Mouse (Mus musculus) intestine, embryonic 16.5 days (tissue): Measurements from ENCODE around the gene D930020B18Rik. TPM values are rescaled to one million over a fixed set of nuclear protein-coding genes. Genes with fewer than 3 reads are reported as not detected.

Experiments used
- ATAC-seq: fragments of 200-750 bp; cut with Nextera tagmentation; 2 replicates; pipeline ENCODE4 v1.8.0; 2017; ENCODE audit warnings: moderate TSS enrichment, moderate library complexity
- H3K27ac ChIP-seq: fragments of 300-500 bp; sonication (generic); 2 replicates; pipeline ENCODE4 v1.5.1; 2014; ENCODE audit warnings: mild to moderate bottlenecking, low read length
- H3K27me3 ChIP-seq: fragments of 300-500 bp; sonication (generic); replicated peaks from 2 replicates; pipeline ENCODE4 v1.6.1; 2014; ENCODE audit warnings: low read length, control low read depth, mixed read lengths; ENCODE audit not compliant: control insufficient read depth, insufficient read depth
- H3K36me3 ChIP-seq: fragments of 300-500 bp; sonication (generic); 2 replicates; pipeline ENCODE4 v1.6.1; 2014; ENCODE audit warnings: low read length, control low read depth; ENCODE audit not compliant: control insufficient read depth, insufficient read depth
- H3K4me1 ChIP-seq: fragments of 300-500 bp; sonication (generic); 2 replicates; pipeline ENCODE4 v1.6.1; 2014; ENCODE audit warnings: low read length, control low read depth, mixed read lengths; ENCODE audit not compliant: control insufficient read depth, insufficient read depth
- H3K4me2 ChIP-seq: fragments of 300-500 bp; sonication (generic); 2 replicates; pipeline ENCODE4 v1.6.1; 2014; ENCODE audit warnings: low read depth, low read length, control low read depth
- H3K4me3 ChIP-seq: fragments of 300-500 bp; sonication (generic); 2 replicates; pipeline ENCODE4 v1.5.1; 2014; ENCODE audit warnings: mild to moderate bottlenecking, low read length
- H3K9ac ChIP-seq: fragments of 300-500 bp; sonication (generic); 2 replicates; pipeline ENCODE4 v1.6.1; 2014; ENCODE audit warnings: low read depth, low read length
- H3K9me3 ChIP-seq: fragments of 300-500 bp; sonication (generic); 2 replicates; pipeline ENCODE4 v1.6.1; 2016; ENCODE audit warnings: low read length, control low read depth; ENCODE audit not compliant: control insufficient read depth
- WGBS: fragments of 180-500 bp; shearing (Covaris S2); extraction: QIAGEN DNeasy Blood & Tissue Kit; methylation state at CpG from one replicate; pipeline ENCODE4 v1.1.7; 2014; 5-methylcytosine and 5-hydroxymethylcytosine counted together
- polyA plus RNA-seq: library from polyadenylated mRNA; unstranded; fragments of >200 nt; fragmentation: Nextera tagmentation; extraction: Ambion mirVana; gene quantifications from 2 replicates; pipeline ENCODE4 v1.2.1, GENCODE M21; 2015

The D930020B18Rik gene
- polyA plus RNA-seq, 1 experiment from 2014 or later: 0.28 TPM

DNA sequence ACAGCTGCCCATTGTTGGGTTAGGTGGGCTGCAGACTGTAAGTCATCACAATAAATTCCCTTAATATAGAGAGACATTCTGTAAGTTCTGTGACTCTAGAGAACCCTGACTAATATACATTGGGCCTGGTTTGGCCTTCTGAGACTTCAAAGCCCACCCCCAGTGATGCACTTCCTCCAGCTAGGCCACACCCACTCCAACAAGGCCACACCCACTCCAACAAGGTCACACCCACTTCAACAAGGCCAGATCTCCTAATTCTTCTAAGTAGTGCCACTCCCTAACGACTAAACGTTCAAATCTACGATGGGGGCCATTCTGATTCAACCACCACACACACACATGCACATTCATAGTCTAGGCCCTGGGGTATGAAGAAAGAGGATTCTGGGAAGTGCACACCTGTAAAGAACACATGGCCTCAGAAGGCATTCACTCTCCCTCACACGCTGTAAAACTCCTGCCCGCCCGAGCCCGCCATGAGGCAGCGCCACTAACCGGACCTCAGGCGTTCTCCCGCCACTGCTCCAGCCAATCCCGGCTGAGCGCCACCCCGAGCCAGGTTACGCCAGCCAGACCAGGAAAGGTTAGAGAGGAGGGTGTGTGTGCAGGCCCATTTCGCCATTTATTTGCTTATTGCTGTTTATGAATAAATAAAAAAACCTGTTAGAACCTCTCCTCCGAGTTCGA, 77.7 kb downstream of the D930020B18Rik start:
- no peak overlapping the region for H3K4me2 ChIP-seq
- H3K9ac ChIP-seq: no peak overlapping the region
- no peak overlapping the region for H3K4me3 ChIP-seq
- no peak for ATAC-seq
- H3K27ac ChIP-seq: no peak overlapping the region
- H3K9me3 ChIP-seq: no peaks in the 10 kb centered on the region
- no peaks in the 10 kb centered on the region for H3K27me3 ChIP-seq
- no peaks in the 10 kb centered on the region for H3K4me1 ChIP-seq
- WGBS: 93% methylated on average over 18 of the region's 18 CpGs
- H3K36me3 ChIP-seq: no peaks in the 10 kb centered on the region

DNA sequence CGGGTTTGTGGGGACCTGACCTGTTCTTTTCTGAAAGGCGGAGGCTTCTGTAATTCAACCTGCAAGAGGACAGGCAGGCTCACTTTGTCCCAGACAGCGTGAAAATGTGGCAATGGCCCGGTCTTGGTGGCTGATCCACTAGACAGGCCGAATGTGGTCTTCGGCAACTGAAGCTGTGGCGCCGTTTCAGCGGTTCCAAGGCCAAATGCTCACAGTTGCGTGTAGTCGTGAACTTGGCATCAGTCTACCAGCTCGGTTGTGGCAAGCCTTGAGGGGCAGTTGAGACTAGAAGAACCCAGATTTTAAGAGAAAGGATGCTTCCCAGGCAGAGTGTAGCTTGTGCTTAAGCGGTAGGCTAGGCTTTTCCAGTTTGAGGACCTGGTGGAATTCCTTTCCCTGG, 79.3 kb downstream of the D930020B18Rik start:
- Histone ChIP-seq H3K9ac (no peak overlapping the region), H3K4me1 (no peaks in the 10 kb centered on the region), H3K36me3 (no peaks in the 10 kb centered on the region), H3K4me3 (no peak overlapping the region), H3K4me2 (no peak overlapping the region), H3K9me3 (no peaks in the 10 kb centered on the region), H3K27ac (no peak overlapping the region), H3K27me3 (no peaks in the 10 kb centered on the region)
- WGBS: 94% methylated on average over 13 of the region's 13 CpGs
- ATAC-seq: no peak

DNA sequence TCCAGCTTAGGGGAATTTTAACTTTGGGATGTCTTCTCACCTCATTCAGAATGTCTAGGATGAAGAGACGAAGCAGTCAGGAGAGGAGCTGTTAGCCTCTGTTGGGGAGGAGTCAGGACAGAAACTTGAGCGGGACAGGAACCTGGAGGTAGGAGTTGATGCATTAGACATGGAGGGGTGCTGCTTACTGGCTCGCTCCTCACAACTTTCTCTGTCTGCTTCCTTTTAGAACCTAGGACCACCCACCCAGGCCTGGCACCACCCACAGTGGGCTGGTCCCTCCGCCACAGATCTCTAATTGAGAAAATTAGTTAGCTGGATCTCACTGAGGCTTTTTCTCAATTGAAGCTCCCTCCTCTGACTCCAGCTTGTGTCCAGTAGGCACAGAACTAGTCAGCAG, 85.1 kb downstream of the D930020B18Rik start:
- Histone ChIP-seq H3K27ac (no peak overlapping the region), H3K4me1 (no peaks in the 10 kb centered on the region), H3K4me2 (no peak overlapping the region), H3K9ac (no peak overlapping the region), H3K27me3 (no peaks in the 10 kb centered on the region), H3K4me3 (no peak overlapping the region), H3K9me3 (no peaks in the 10 kb centered on the region), H3K36me3 (no peaks in the 10 kb centered on the region)
- WGBS: 73% methylated on average over 4 of the region's 4 CpGs
- no peak for ATAC-seq

DNA sequence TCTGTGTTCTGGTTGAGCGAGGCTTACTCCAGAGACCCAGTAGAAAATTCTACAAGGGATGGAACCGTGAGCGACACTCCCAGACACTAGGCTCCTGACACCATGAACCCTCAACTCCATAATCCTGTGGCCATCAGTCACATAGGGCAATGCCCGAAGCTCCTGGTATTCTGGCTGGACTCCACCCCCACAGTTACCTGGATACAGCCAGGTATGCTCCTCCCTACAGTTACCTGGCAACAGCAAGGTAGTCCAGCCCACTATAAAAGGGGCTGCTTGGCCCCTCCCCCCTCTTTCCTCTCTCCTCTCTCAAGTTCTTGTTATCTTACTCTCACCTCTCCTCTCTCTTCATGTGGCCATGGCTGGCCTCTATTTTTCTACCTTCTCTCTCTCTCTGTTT, 85.8 kb downstream of the D930020B18Rik start:
- Histone ChIP-seq H3K27me3 (no peaks in the 10 kb centered on the region), H3K4me2 (no peak overlapping the region), H3K4me1 (no peaks in the 10 kb centered on the region), H3K9me3 (no peaks in the 10 kb centered on the region), H3K9ac (no peak overlapping the region), H3K4me3 (no peak overlapping the region), H3K27ac (no peak overlapping the region), H3K36me3 (no peaks in the 10 kb centered on the region)
- ATAC-seq: no peak
- 63% methylated on average over 4 of the region's 4 CpGs for WGBS

DNA sequence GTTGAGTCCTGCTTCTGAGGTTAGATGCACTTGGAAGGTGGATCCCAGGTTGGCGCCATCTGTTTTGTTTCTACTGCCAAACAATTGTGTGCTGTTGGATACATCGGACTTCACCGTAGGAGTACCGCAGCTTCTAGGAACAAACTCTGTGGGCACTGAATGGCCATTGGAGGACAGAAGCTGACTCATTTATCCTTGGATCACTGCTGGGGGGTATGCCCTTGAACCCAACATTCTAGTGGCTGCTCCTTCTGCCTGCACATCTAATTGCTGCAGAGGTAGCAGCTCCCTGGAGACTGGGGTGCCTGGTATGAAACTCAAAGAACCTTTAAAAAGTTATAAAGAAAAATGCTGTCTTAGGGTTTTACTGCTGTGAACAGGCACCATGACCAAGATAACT, 86.8 kb downstream of the D930020B18Rik start:
- no peaks in the 10 kb centered on the region for H3K9me3 ChIP-seq
- H3K4me2 ChIP-seq: no peak overlapping the region
- WGBS: 96% methylated on average over 4 of the region's 4 CpGs
- no peaks in the 10 kb centered on the region for H3K36me3 ChIP-seq
- H3K4me3 ChIP-seq: no peak overlapping the region
- no peaks in the 10 kb centered on the region for H3K4me1 ChIP-seq
- no peaks in the 10 kb centered on the region for H3K27me3 ChIP-seq
- no peak overlapping the region for H3K9ac ChIP-seq
- no peak for ATAC-seq
- H3K27ac ChIP-seq: no peak overlapping the region

DNA sequence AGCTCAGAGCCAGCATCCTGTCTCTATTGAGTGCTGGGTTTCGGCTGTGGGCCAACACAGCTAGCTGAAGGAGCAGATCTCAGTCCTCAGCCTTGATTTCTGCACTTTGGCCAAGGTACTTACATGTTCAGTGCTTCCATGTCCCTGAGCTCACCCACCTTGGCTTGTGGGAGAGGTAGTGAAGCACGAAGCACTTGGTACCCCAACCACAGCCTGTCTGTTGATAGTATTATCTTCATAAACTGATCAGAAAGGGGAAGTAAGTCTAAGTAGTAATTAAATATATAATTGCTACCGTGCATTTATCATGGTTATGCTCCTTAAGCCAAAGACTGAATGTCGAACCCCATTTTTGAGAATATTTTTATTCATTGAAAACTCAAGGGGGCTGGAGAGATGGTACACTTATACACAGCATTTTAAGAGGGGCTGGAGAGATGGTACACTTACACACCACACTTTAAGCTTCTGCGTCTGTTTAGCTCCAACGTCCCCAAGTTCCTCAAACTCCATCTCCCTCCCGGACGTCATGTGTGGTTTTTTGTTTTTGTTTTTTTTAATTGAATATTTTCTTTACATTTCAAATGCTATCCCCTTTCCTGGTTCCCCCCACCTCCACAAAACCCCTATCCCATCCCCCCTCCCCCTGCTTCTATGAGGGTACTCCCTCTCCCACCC, 89.8 kb downstream of the D930020B18Rik start:
- Histone ChIP-seq H3K4me1 (no peaks in the 10 kb centered on the region), H3K36me3 (no peaks in the 10 kb centered on the region), H3K4me3 (no peak overlapping the region), H3K9me3 (no peaks in the 10 kb centered on the region), H3K27me3 (no peaks in the 10 kb centered on the region), H3K9ac (no peak overlapping the region), H3K4me2 (no peak overlapping the region), H3K27ac (no peak overlapping the region)
- no peak for ATAC-seq
- 94% methylated on average over 8 of the region's 8 CpGs for WGBS

DNA sequence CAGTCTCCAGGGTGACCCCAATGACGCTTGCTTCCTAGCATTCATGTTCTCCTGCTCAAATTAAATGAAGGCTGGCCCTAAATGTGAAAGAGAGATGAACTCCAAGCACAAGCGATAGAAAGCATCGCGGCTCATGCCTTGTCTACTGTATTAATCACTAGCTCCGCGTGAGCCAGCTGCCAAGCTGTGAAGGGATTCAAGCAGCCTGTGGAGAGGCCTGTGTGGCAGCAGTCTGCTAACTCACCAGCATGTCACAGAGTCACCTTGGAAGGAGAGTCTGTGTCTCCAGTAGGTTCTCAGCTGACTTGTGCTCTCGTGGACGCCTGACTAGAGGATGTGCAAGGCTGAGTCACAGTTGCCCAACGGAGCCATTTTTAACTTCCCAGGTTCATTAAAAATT, 91.2 kb downstream of the D930020B18Rik start:
- H3K9me3 ChIP-seq: no peaks in the 10 kb centered on the region
- H3K4me1 ChIP-seq: no peaks in the 10 kb centered on the region
- H3K27ac ChIP-seq: no peak overlapping the region
- H3K9ac ChIP-seq: no peak overlapping the region
- no peaks in the 10 kb centered on the region for H3K36me3 ChIP-seq
- no peak overlapping the region for H3K4me2 ChIP-seq
- 85% methylated on average over 9 of the region's 9 CpGs for WGBS
- no peak for ATAC-seq
- no peak overlapping the region for H3K4me3 ChIP-seq
- H3K27me3 ChIP-seq: no peaks in the 10 kb centered on the region

DNA sequence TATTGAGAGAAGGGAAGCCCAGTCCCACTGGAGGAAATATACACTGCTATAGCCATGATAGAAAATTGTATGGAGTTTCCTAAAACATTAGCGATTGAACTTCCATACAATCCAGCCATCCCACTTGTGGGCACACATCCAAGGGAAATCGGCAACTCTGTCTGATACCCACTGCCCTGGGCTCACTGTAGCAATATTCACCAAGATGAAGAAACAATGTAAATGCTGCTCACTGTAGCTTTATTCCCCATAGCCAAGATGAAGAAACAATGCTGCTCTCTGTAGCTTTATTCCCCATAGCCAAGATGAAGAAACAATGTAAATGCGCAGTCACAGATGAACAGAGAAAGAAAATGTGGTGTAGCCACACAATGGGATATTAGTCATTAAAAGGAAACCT, 95.9 kb downstream of the D930020B18Rik start:
- Histone ChIP-seq H3K9me3 (no peaks in the 10 kb centered on the region), H3K4me3 (no peak overlapping the region), H3K4me1 (peaks cover 3% of the 10 kb centered on the region), H3K4me2 (no peak overlapping the region), H3K36me3 (no peaks in the 10 kb centered on the region), H3K27me3 (no peaks in the 10 kb centered on the region), H3K9ac (no peak overlapping the region), H3K27ac (no peak overlapping the region)
- no peak for ATAC-seq
- WGBS: 91% methylated on average over 3 of the region's 3 CpGs

DNA sequence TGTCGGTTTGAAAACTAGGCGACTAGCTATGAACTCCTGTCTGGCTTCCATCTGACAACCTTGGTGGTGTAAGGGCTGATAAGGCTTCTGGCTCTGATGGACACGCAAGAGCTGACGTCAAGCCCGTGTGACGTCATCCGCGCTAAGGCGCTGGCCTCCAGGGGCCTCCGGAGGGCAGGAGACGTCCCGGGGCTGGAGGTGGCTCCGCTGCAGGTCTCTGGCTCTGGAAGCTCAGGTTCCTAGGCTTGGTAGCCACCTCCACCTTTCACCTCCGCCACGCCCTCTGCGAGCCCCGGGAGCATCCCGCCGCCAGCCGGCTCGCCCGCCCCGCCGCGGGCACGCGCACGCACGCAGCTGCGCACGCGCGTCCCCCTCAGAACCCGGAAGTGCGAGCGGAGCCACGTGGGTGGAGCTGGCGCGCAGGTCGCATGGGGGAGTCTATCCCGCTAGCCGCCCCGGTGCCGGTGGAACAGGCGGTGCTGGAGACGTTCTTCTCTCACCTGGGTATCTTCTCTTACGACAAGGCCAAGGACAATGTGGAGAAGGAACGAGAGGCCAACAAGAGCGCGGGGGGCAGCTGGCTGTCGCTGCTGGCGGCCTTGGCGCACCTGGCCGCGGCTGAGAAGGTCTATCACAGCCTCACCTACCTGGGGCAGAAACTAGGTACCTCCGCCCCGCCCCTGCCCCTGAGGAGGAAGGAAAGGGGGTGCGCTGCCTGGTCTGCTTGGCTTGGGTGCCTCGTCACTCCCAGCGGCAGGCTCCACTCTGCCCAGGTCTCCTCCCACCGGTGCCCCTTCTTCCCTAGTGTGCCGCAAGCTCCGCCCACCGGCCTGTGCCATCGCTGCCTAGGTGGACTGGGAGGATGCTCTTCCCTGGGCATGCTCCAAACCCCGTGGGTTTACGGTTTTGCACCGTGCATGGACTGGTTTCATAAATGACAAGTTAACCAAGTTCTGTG, 98.4 kb downstream of the D930020B18Rik start, which contains the start of gene BC048403:
BC048403 (plus strand) TSS at position 390 of the 958 bp plus-strand sequence.
- Histone ChIP-seq H3K27me3 (no peaks in the 10 kb centered on the region), H3K4me3 (peak within 1 kb of the TSS; percentile 94), H3K9ac (peak within 1 kb of the TSS; percentile 84), H3K9me3 (0 out of 2 replicates have a peak, but pooled peaks cover 5% of the 10 kb centered on the region), H3K27ac (peak within 1 kb of the TSS; percentile 54; the same call in 1 of the 2 replicates), H3K36me3 (no peaks in the 10 kb centered on the region), H3K4me1 (peaks cover 3% of the 10 kb centered on the region), H3K4me2 (peak within 1 kb of the TSS; percentile 93)
- peak; percentile 95 for ATAC-seq
- under 1% methylated on average over 67 of the region's 68 CpGs for WGBS
